Mouse (Mus musculus): ENCODE data around the gene Fam193a.

Fam193a gene

DNA sequence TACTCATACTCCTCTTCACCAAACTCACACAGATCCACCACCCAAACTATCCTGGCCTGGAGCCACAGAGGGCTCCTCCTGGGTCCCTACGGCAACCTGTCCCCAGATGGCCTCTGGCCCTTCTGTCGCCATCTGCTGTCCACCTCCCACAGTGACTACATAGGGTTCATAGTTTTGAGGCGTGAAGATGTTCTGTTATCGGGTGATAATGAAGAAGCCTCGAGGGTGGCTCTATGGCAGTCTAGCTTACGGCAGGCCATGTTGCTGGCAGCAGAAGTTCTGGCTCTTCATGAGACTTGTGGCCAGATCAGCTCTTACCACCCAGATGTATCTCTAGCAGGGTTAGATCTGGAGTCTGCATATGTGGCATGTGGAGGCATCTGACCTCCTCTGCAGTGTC lies 133.1 kb downstream of the Fam193a start:
- in situ Hi-C loops (cut with MboI; ENCODE audit: low pct_unique_long_range_greater_than_20kb in 1 of 2, low sequenced_read_pairs in 2 of 2, unreplicated experiment in 1 of 2) = no loop called here

GRCm38 (mm10) chr5:34512486-34512885 lies 142.8 kb downstream of the Fam193a start:
- in situ Hi-C loops (cut with MboI; ENCODE audit: low pct_unique_long_range_greater_than_20kb in 1 of 2, low sequenced_read_pairs in 2 of 2, unreplicated experiment in 1 of 2) = no loop called here

DNA sequence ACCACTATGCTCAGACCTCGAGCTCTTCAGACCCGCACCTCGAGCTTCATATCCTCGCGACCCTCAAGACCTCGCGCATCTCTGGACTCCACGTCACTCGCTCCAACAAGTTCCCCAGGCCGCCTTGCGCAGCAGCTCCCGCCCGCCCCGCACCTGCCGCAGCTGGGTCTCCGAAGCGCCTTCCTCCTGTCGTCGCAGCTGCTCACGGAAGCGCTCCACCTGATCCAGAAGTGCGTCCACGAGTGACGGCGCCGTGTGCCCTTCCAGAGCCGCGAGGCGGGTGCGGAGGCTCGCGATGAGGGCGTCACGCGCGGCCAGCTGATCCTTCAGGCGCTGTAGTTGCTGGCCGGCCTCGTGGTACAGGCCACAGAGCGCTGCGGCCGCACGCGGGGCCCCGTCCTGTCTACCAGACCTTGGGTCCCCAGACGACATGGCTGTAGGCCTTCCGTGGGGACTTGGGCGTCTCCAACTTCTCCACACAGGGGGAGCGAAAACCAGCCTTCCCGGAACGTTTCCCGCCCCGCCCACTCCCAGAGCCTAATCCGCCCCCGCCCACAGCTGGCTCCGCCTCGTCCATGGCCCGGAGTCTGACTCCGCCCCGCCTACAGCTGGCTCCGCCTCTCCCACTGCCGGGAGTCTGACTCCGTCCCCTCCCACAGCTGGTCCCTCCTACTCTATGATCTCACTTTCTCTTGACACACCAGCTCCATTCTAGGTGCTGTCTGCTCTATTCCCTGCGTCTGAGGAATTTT lies 143.9 kb downstream of the Fam193a start, which contains the start of gene Tnip2:
Tnip2 (minus strand) TSS at position 526 of the 752 bp plus-strand sequence.
- in situ Hi-C loops (cut with MboI; ENCODE audit: low pct_unique_long_range_greater_than_20kb in 1 of 2, low sequenced_read_pairs in 2 of 2, unreplicated experiment in 1 of 2) = no loop called here

GRCm38 (mm10) chr5:34514218-34514566 lies 144.5 kb downstream of the Fam193a start:
- in situ Hi-C loops (cut with MboI; ENCODE audit: low pct_unique_long_range_greater_than_20kb in 1 of 2, low sequenced_read_pairs in 2 of 2, unreplicated experiment in 1 of 2) = no loop called here

- in situ Hi-C loops (cut with MboI; ENCODE audit: low pct_unique_long_range_greater_than_20kb in 1 of 2, low sequenced_read_pairs in 2 of 2, unreplicated experiment in 1 of 2) = no loop called here
These were observed 145.4 kb downstream of the Fam193a start for GRCm38 (mm10) chr5:34515096-34515495.

- in situ Hi-C loops (cut with MboI; ENCODE audit: low pct_unique_long_range_greater_than_20kb in 1 of 2, low sequenced_read_pairs in 2 of 2, unreplicated experiment in 1 of 2) = no loop called here
These were observed 148.2 kb downstream of the Fam193a start for GRCm38 (mm10) chr5:34517913-34518312.

GRCm38 (mm10) chr5:34519389-34519910 lies 149.7 kb downstream of the Fam193a start:
- in situ Hi-C loops (cut with MboI; ENCODE audit: low pct_unique_long_range_greater_than_20kb in 1 of 2, low sequenced_read_pairs in 2 of 2, unreplicated experiment in 1 of 2) = no loop called here

DNA sequence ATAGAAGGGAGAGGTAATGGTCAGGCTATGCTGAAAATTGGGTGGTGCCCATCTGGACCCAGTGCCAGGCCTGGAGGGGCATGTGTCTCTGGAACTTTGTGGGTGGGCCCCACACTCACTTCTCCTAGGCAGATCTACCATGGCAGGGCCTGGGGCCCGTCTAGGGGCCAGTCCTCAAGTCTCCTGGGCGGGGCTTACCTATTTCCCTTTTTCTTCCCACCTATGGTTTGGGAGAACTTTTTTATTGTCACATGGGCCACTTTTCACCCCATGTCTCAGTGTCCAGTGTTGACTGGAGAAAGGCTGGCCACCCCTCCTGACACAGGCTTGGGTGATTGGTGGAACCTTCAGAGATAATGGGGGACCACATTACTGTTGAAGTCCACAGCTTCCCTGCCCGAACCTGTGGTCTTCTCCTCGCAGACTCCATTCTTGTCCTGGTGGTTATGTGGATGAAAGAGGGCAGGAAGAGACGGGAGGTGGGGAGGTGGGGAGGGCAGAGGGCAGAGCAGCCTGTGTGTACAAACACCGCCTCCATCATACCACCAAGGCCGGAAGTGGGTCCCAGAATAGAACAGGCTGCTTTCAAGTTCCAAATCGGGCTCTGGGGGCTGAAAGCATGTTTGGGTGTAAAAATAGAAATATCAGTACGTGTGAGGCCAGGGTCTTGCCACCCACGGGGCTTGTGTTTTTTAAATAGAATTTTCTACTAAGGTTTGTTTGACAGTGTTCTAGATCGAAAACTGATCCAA lies 150.9 kb downstream of the Fam193a start:
- in situ Hi-C loops (cut with MboI; ENCODE audit: low pct_unique_long_range_greater_than_20kb in 1 of 2, low sequenced_read_pairs in 2 of 2, unreplicated experiment in 1 of 2) = no loop called here

DNA sequence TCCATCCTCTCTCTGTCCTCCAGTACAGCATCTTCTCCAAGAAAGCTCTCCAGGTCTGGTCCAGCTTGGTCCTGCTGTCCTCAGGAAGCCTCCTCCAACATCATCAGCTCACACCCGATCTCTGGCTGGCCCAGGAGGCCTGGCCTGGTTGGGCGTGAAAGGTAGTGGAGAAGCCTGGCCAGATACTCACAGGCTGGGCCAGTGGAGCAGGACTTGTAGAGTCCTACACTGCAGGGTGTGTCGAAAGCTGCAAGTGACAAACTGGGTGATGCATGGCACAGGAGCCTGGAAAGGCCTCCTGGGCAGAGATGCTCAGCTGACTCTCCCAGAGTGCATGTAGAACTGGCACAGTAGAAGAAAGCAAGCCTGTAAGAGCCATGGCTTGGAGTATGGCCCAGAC lies 151.6 kb downstream of the Fam193a start:
- in situ Hi-C loops (cut with MboI; ENCODE audit: low pct_unique_long_range_greater_than_20kb in 1 of 2, low sequenced_read_pairs in 2 of 2, unreplicated experiment in 1 of 2) = no loop called here

GRCm38 (mm10) chr5:34523958-34524485 lies 154.3 kb downstream of the Fam193a start:
- in situ Hi-C loops (cut with MboI; ENCODE audit: low pct_unique_long_range_greater_than_20kb in 1 of 2, low sequenced_read_pairs in 2 of 2, unreplicated experiment in 1 of 2) = no loop called here

- in situ Hi-C loops (cut with MboI; ENCODE audit: low pct_unique_long_range_greater_than_20kb in 1 of 2, low sequenced_read_pairs in 2 of 2, unreplicated experiment in 1 of 2) = no loop called here
These were observed 154.8 kb downstream of the Fam193a start for GRCm38 (mm10) chr5:34524511-34524910.

DNA sequence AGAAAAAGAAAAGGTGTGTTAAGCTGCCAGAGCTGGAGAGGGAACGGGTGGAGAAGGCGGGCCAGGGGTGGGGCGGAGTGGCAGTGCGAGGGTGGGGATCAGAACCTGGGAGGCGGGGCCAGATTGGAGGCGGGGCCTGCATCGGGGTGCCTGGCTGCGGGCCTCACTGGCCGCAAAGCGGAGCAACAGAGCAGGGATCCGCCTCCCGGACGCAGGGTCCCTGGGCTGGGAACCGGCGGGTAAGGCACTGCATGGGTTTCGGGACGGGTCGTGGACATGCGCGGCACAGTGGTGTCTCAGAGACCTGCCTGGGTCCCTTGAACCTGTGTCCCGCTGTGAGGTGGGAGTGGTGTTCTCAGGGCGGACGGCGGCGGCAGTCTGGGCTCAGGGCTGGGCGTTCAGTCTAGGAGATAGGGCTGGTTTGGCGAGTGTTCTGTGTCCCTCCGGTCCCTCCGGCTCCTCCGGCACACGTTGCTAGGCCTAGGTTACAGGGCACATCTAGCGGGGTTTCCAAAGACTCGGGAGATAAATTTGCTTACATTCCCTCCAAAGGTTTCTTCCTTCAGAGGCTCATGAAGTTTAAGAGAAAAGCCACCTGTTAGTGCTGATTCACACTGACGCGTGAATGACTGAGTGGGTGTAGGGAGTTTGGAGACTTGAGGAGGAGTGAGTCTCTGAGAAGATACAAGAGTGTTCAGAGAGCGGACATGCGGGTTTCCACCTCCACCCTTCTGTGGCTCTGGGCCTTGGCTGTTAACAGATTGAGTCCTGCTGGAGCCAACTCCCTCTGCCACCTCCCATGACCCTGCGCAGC lies 156.1 kb downstream of the Fam193a start, which contains the start of gene Sh3bp2:
Sh3bp2 (plus strand) TSS at position 176 of the 814 bp plus-strand sequence.
- in situ Hi-C loops (cut with MboI; ENCODE audit: low pct_unique_long_range_greater_than_20kb in 1 of 2, low sequenced_read_pairs in 2 of 2, unreplicated experiment in 1 of 2) = loop anchor here in 1 of 2 experiments (25.0 kb wide), 1 partner anchor 111 kb away; the partner anchor contains the start of gene Mfsd10

DNA sequence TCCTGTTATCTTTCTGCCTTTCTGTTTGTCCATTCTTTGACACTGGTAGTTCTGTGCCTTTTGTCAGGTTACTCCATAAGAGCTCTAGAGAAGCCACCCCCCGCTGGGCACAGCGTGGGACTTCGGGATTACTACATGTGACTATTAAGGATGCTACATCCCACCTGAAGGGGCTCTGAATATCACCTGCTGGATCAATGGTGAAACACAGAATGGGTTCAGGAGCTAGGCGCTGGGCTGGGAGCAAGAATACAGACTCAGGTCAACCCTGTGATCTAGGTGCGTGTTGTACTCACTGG lies 156.7 kb downstream of the Fam193a start:
- in situ Hi-C loops (cut with MboI; ENCODE audit: low pct_unique_long_range_greater_than_20kb in 1 of 2, low sequenced_read_pairs in 2 of 2, unreplicated experiment in 1 of 2) = loop anchor here in 1 of 2 experiments (25.0 kb wide), 1 partner anchor 111 kb away; the partner anchor contains the start of gene Mfsd10

DNA sequence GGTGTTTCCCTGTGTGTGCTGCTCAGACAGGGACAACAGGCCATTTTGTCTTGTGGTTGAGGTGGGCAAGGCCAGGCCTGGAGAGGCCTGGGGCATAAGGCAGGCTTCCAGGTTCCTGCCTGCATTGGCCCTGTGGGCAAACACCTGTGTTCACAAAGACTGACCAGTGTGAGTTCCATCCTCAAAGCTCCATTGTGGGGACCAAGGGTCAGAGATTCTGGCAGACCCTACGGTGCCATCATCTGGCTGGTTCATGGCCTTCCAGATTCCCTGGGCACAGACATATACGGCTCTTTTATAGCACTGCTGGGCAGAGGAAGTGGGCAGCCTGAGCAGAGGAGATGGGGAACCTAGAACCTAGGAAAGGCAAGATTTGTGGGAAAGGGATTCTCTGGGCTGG lies 157.6 kb downstream of the Fam193a start:
- in situ Hi-C loops (cut with MboI; ENCODE audit: low pct_unique_long_range_greater_than_20kb in 1 of 2, low sequenced_read_pairs in 2 of 2, unreplicated experiment in 1 of 2) = loop anchor here in 1 of 2 experiments (25.0 kb wide), 1 partner anchor 110 kb away; the partner anchor contains the start of gene Mfsd10

DNA sequence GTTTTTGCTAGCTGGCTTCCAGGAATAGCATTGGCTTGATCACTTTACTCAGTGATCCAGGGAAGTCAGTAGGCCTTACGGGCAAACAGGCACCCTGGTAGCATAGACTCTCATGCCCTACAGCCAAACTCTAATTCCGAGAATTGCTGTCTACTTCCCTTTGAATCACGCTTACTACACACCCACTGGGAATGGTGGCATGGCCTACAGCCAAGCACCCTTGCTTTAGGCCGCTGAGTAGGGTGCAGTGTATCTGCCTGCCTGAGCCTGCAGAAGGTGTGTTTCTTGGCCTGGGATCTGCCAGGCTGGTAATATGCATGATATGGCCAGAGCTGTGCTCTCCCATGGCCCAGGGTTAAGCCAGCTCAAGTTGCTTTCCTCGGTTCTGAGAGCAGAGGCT lies 159.0 kb downstream of the Fam193a start:
- in situ Hi-C loops (cut with MboI; ENCODE audit: low pct_unique_long_range_greater_than_20kb in 1 of 2, low sequenced_read_pairs in 2 of 2, unreplicated experiment in 1 of 2) = loop anchor here in 1 of 2 experiments (25.0 kb wide), 1 partner anchor 109 kb away; the partner anchor contains the start of gene Mfsd10

GRCm38 (mm10) chr5:34530116-34530515 lies 160.4 kb downstream of the Fam193a start:
- in situ Hi-C loops (cut with MboI; ENCODE audit: low pct_unique_long_range_greater_than_20kb in 1 of 2, low sequenced_read_pairs in 2 of 2, unreplicated experiment in 1 of 2) = loop anchor here in 1 of 2 experiments (25.0 kb wide), 1 partner anchor 107 kb away; the partner anchor contains the start of gene Mfsd10

- in situ Hi-C loops (cut with MboI; ENCODE audit: low pct_unique_long_range_greater_than_20kb in 1 of 2, low sequenced_read_pairs in 2 of 2, unreplicated experiment in 1 of 2) = loop anchor here in 1 of 2 experiments (25.0 kb wide), 1 partner anchor 107 kb away; the partner anchor contains the start of gene Mfsd10
These were observed 161.0 kb downstream of the Fam193a start for GRCm38 (mm10) chr5:34530687-34531086.

- in situ Hi-C loops (cut with MboI; ENCODE audit: low pct_unique_long_range_greater_than_20kb in 1 of 2, low sequenced_read_pairs in 2 of 2, unreplicated experiment in 1 of 2) = loop anchor here in 1 of 2 experiments (25.0 kb wide), 1 partner anchor 104 kb away; the partner anchor contains the start of gene Mfsd10
These were observed 163.3 kb downstream of the Fam193a start for GRCm38 (mm10) chr5:34533066-34533465.

Data from mouse embryonic stem cell (cell line).